Mouse (Mus musculus): Measurements from ENCODE around the gene Lst1.

The Lst1 gene

DNA sequence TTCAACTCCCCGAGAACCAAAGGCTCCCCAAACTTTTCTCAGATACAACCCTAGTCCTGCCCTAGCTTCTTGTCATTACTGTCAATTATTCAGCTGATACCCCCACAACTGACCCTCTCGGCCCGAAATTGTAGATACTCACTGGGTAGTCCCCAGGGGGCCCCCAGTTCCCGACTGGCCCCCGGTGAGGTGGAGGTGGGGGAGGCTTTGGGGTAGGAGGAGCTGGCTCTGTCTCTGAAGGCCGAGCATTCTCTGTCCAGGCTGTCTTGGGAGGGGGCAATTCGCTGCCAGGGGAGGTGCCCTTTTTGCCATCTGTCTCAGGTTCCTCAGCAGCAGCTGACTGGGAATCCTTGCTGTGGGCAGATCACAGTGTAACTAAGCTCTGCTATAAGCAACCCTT lies 28.6 kb downstream of the Lst1 start:
- DNase-seq (ENCODE audit: inconsistent ontology term): no peak

GRCm38 (mm10) chr17:35158850-35159593 lies 29.2 kb downstream of the Lst1 start:
- no peak for DNase-seq (ENCODE audit: inconsistent ontology term)

DNA sequence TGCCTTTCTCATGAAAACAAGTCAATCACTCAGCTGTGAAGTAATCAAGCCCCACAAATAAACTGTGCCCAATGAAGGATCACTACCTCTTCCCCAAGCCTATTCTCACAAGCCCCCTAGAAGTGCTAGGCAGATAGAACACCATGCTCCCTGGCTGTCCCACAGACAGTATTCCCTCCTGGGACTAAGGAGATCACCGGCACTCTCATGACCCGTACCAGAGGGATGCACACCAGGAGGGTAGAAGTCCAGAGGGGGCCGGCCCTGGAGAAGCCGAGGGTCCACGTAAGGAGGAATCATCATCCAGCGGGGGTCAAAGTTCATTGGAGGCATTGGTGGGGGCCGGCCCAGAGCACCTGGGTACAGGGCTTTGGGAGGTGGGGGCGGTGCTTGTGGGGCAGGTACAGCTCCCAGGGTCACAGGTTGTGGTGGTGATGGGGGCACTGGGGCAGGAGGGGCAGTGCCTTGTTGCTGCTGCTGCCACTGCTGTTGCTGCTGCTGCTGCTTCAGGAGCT lies 30.5 kb downstream of the Lst1 start:
- DNase-seq (ENCODE audit: inconsistent ontology term): no peak

GRCm38 (mm10) chr17:35157254-35157653 lies 31.0 kb downstream of the Lst1 start:
- DNase-seq (ENCODE audit: inconsistent ontology term): no peak

DNA sequence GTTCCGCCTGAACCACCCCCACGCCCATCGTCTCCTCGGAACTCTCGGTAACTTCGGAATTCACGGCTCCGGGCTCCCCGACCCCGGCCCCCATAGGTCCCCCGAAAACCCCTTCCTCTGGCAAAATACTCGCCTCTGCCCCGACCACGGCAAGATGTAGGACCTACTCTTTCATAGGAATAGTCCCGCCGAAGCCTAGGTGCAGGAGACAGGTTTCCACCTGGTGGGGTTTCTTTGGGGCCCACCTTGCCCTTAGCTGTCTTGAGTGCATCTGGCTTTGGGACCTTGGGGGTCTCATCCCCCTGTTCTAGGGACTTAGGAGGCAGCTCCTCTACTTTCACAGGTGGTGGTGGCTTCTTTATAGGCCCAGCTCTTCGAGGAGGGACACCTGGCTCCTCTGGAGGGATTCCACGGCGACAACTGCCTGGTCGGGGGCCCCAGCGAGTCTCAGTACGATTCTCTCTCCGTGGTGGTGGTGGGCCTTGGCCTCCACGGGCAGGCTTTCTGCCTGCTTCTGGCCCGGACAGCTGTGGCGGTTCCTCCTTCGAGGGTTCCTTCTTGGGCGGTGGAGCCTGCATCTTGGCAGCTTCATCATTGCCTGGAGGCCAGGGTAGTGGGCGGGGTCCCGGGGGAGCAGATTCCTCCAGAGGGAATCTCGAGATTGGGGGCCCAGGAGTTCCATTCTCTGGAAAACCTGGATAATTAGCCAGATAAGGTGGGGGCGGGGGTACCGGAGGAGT lies 31.6 kb downstream of the Lst1 start:
- DNase-seq (ENCODE audit: inconsistent ontology term): no peak

DNA sequence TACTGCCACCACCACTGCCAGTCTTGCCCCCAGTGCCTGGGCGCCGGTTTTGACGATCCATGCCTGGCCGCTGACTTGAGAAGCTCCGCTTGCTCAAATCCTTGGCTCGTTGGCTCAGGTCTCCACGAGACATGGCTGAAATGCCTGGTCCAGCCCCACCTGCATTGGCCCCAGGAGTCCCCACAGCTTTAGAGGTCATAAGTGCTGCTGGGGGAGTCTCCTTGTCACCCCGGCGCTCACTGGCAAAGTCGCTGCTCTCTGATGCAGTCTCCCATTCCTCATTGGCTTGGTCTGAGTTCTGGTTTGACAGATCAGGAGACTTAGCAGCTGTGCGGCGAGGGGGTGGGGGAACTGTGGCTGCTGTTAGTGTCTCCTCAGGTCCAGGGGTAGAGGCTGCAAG lies 32.8 kb downstream of the Lst1 start:
- DNase-seq (ENCODE audit: inconsistent ontology term): no peak

DNA sequence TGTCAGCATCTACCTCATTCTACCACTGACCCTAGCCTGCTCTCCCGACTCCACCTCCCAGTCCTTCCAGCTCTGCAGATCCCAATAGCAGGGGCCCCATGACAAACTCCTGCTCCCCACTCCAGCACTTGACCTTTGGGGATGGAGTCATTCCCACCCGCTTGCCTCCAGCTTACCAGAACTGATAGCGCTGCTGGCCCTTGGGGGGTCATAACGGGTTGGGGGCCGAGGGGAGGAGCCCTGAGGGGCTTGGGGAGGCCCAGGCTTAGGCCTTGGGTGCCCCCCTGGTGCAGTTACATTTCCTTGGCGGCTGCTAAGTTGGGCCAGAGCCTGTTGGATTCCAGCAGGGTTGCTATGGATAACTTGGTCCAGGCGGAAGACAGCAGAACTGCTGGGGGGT lies 33.6 kb downstream of the Lst1 start:
- DNase-seq (ENCODE audit: inconsistent ontology term): no peak

DNA sequence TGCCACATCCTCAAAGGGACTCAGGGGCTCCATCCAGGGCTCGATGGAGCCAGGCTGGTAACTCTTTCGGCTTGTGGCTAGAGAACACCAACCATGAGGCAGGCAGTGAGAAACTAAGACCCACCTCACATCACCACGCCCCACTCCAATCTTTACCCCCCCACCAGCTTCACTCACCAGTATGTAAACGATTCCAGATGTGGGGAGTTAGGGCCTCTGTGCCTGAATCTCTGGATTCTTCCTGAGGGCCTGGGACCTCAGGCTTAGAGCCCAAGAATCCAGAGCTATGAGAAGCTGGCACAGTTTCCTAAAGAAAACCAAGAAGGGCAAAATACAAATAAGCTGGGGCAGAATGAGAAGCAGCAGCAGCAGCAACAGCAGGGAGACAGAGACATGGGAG lies 34.3 kb downstream of the Lst1 start:
- no peak for DNase-seq (ENCODE audit: inconsistent ontology term)

- no peak for DNase-seq (ENCODE audit: inconsistent ontology term)
Measured at GRCm38 (mm10) chr17:35153077-35153476, 35.2 kb downstream of the Lst1 start.

DNA sequence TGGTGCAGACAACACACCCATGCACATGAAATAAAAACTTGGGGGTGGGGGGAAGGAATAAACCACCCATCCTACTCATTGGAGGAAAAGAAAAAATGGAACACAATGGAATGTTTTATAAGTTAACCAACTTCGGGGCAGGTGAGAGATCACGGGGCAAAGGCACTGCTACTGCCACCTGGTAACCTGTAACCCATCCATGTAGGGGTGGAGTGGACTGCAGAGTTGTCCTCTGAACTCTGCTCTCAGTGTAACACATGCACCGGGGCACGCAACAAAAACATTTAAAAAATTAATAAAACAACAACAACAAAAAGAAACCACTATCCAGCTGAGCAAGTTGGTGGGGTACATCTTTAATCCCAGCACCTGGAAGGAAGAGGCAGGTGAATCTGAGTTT lies 36.1 kb downstream of the Lst1 start:
- DNase-seq (ENCODE audit: inconsistent ontology term): no peak

DNA sequence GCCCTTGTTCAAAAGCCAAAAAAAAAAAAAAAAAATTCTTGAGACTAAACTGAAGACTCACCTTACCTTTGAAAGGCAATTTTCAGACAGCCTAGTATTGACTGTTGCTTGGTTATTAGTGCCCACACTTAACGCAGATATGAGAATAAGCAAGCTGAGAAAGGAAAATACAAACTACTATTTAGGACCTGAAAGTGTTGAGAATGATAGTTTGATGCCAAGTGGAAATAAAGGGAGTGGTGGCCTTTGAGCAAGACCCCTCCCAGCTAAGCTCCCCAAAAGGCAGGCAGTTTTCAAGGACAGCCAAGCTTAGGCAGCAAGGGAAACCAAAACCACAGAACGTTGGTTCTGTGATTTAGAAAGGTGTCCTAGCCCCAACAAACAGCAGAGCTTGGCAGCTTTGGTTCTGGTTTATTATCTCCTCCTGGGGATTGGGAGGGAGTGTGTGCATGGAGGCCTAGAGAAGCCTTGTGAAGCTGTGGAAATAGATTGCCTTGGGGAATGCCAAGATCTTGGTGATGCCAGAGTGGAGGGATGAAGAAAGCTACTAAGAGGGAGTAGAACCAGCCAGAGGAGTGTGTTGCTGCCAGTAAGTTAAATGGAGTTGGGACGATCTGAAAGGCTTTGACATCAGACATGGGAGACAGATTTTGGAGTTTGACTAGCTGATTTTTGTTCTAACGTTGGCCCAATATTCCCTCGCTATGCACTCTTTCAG lies 40.2 kb downstream of the Lst1 start:
- no peak for DNase-seq (ENCODE audit: inconsistent ontology term)

- no peak for DNase-seq (ENCODE audit: inconsistent ontology term)
Measured at GRCm38 (mm10) chr17:35147348-35147747, 40.9 kb downstream of the Lst1 start.

DNA sequence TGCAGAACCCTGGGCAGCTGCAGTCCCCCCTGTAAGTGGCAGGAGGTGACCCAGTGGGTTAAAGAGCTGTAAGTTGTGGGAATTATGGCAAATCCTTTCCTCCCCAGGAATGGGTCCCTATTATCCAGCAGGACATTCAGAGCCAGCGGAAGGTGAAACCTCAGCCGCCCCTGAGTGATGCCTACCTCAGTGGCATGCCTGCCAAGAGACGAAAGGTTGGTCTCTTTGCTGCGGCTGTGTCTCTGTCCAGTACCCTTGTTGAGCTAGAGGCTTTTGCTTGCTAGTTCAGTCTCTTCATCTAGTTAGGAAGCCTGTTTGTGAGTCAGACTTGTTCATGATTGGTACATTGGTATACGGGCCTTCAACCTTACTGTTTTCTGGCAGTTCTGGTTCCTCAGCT lies 42.1 kb downstream of the Lst1 start:
- no peak for DNase-seq (ENCODE audit: inconsistent ontology term)

- DNase-seq (ENCODE audit: inconsistent ontology term): no peak
Measured at GRCm38 (mm10) chr17:35141971-35142370, 46.3 kb downstream of the Lst1 start.

- DNase-seq (ENCODE audit: inconsistent ontology term): no peak
Measured at GRCm38 (mm10) chr17:35140490-35140996, 47.7 kb downstream of the Lst1 start.

- no peak for DNase-seq (ENCODE audit: inconsistent ontology term)
Measured at GRCm38 (mm10) chr17:35139269-35139668, 49.0 kb downstream of the Lst1 start.

- DNase-seq (ENCODE audit: inconsistent ontology term): no peak
Measured at GRCm38 (mm10) chr17:35135591-35136320, 52.5 kb downstream of the Lst1 start.
